Mouse (Mus musculus) adrenal gland, adult (tissue): Measurements from ENCODE around the gene Gm48552.

Experiments used
- DNase-seq, 2 experiments: peaks; one replicate each; pipeline ENCODE4 v3.0.0; 2022 to 2023; ENCODE audit warnings: low spot score in 1 of 2; ENCODE audit not compliant: inconsistent age in 2 of 2

Gene Gm48552

GRCm38 (mm10) chr10:81430141-81430830 lies 41.5 kb downstream of the Gm48552 start:
- DNase-seq = peak; percentile 89 to 95

- DNase-seq = peak; percentile 82 to 87
Measured at GRCm38 (mm10) chr10:81430831-81431525, 42.2 kb downstream of the Gm48552 start.

- DNase-seq = peak in 1 of 2 experiments; percentile 58
Measured at GRCm38 (mm10) chr10:81431526-81432168, 42.8 kb downstream of the Gm48552 start.

- peak in 1 of 2 experiments; percentile 64 for DNase-seq
Measured at GRCm38 (mm10) chr10:81432169-81432867, 43.5 kb downstream of the Gm48552 start.

- DNase-seq = peak; percentile 95 to 97
Measured at GRCm38 (mm10) chr10:81432868-81433262, 44.1 kb downstream of the Gm48552 start.

GRCm38 (mm10) chr10:81433541-81434289 lies 44.9 kb downstream of the Gm48552 start:
- DNase-seq = peak; percentile 59 to 73

- DNase-seq = peak; percentile 45 to 70
Measured at GRCm38 (mm10) chr10:81434361-81435263, 45.8 kb downstream of the Gm48552 start.

- peak; percentile 77 to 88 for DNase-seq
Measured at GRCm38 (mm10) chr10:81435436-81435835, 46.6 kb downstream of the Gm48552 start.
